ENCODE assay signal across 10 mouse cellular contexts in genomic region chr5:104003256-104003931, GRCm38 (mm10). TPM values are rescaled to one million over a fixed set of nuclear protein-coding genes. Genes with fewer than 3 reads are reported as not detected.
DNase-seq lines count a peak whose midpoint lies in the region; ATAC-seq and TF ChIP-seq lines count a peak whose summit lies in the region.
"Had no signal": no experiment of that assay in that cellular context is flagged by ENCODE, and none has a peak within 500 bp of the region (broad histone marks: within the 10 kb centered on the region; RNA-seq: fewer than 3 reads in every experiment).

No protein-coding gene starts in this region.

- TF ChIP-seq CTCF in ES-Bruce4 (IDR thresholded peaks at IDR 0.05; ENCODE audit: low read depth, low read length) = no peak
- TF ChIP-seq CTCF in heart, adult 2 months (IDR thresholded peaks at IDR 0.05) = no peak

- no peak for TF ChIP-seq EP300 in ES-Bruce4 (IDR thresholded peaks at IDR 0.05; ENCODE audit: insufficient read depth, low read depth, low read length)
- TF ChIP-seq EP300 in heart, adult 2 months (IDR thresholded peaks at IDR 0.05; ENCODE audit: insufficient read depth, low read depth, low read length) = no peak

- peak; percentile 21 for DNase-seq in embryonic facial prominence, embryonic 10.5 days (ENCODE audit: low spot score)
- DNase-seq in hindbrain, embryonic 14.5 days (ENCODE audit: low spot score) = no peak
- peak; percentile 51 for DNase-seq in lung, postnatal 25 days (ENCODE audit: low spot score)
- no peak for DNase-seq in ovary, adult 18-20 months (ENCODE audit: low spot score)
- no peak for DNase-seq in cerebellum, postnatal 14 days
- no peak for DNase-seq in heart, adult 2 months
- no peak for DNase-seq in spleen, postnatal 4 days (ENCODE audit: low spot score in 2 of 2)

- 42% methylated on average over 15 of the region's 15 CpGs for WGBS in embryonic facial prominence, embryonic 10.5 days
- 53% methylated on average over 15 of the region's 15 CpGs for WGBS in hindbrain, embryonic 14.5 days
- 67% methylated on average over 15 of the region's 15 CpGs for WGBS in heart, adult 2 months

- H3K79me2 ChIP-seq in heart, adult 2 months (replicated peaks; ENCODE audit: control insufficient read depth, insufficient read depth, low read length) = no peaks in the 10 kb centered on the region

- H3K27ac ChIP-seq in ES-Bruce4 (ENCODE audit: insufficient read depth, low read length) = peak overlapping the region; percentile 33
- peak overlapping the region; percentile 7 for H3K27ac ChIP-seq in embryonic facial prominence, embryonic 10.5 days (replicated peaks)
- no peak overlapping the region for H3K27ac ChIP-seq in hindbrain, embryonic 14.5 days
- H3K27ac ChIP-seq in heart, adult 2 months = no peak overlapping the region

- ATAC-seq in hindbrain, embryonic 14.5 days (ENCODE audit: low FRiP score) = no peak

- H3K27me3 ChIP-seq in ES-Bruce4 (ENCODE audit: control insufficient read depth, insufficient read depth, low read length, poor library complexity, severe bottlenecking) = no peaks in the 10 kb centered on the region
- H3K27me3 ChIP-seq in embryonic facial prominence, embryonic 10.5 days (replicated peaks; ENCODE audit: low read depth, poor library complexity, severe bottlenecking) = peaks cover 4% of the 10 kb centered on the region; the same call in 1 of the 2 replicates
- no peaks in the 10 kb centered on the region for H3K27me3 ChIP-seq in hindbrain, embryonic 14.5 days (ENCODE audit: control insufficient read depth, insufficient read depth, low read length)
- no peaks in the 10 kb centered on the region for H3K27me3 ChIP-seq in heart, adult 2 months (ENCODE audit: control insufficient read depth, insufficient read depth, low read length)

- H3K4me2 ChIP-seq in hindbrain, embryonic 14.5 days (replicated peaks) = peak overlapping the region; percentile 45

- H3K9ac ChIP-seq in ES-Bruce4 (ENCODE audit: low read depth, poor library complexity, severe bottlenecking) = peak overlapping the region; percentile 30; the same call in 1 of the 2 replicates
- 0 out of 2 replicates have a peak overlapping the region, but pooled peaks have one; percentile 4 for H3K9ac ChIP-seq in hindbrain, embryonic 14.5 days
- no peak overlapping the region for H3K9ac ChIP-seq in heart, adult 2 months (ENCODE audit: low read depth, low read length)

- H3K4me1 ChIP-seq in ES-Bruce4 (ENCODE audit: control insufficient read depth, insufficient read depth, low read length) = no peaks in the 10 kb centered on the region
- peaks cover 12% of the 10 kb centered on the region for H3K4me1 ChIP-seq in embryonic facial prominence, embryonic 10.5 days
- no peaks in the 10 kb centered on the region for H3K4me1 ChIP-seq in hindbrain, embryonic 14.5 days (replicated peaks; ENCODE audit: control insufficient read depth, insufficient read depth, low read length)
- H3K4me1 ChIP-seq in heart, adult 2 months (ENCODE audit: control insufficient read depth, insufficient read depth, low read length) = no peaks in the 10 kb centered on the region; the same call in none of the 2 replicates

- intact Hi-C loops in heart, adult 2 months (cut with DNase I) = loop anchor here (5.0 kb wide), 1 partner anchor 214 kb away; no protein-coding TSS in a partner anchor

- H3K4me3 ChIP-seq in ES-Bruce4 (ENCODE audit: low read depth, low read length) = peak overlapping the region; percentile 17; the same call in 1 of the 2 replicates
- peak overlapping the region; percentile 37; the same call in 1 of the 2 replicates for H3K4me3 ChIP-seq in embryonic facial prominence, embryonic 10.5 days
- peak overlapping the region; percentile 2; the same call in 1 of the 2 replicates for H3K4me3 ChIP-seq in hindbrain, embryonic 14.5 days (replicated peaks; ENCODE audit: low read length)
- no peak overlapping the region for H3K4me3 ChIP-seq in heart, adult 2 months

- no peaks in the 10 kb centered on the region for H3K9me3 ChIP-seq in ES-Bruce4 (replicated peaks; ENCODE audit: control insufficient read depth, insufficient read depth, low read length, poor library complexity, severe bottlenecking)
- no peaks in the 10 kb centered on the region for H3K9me3 ChIP-seq in embryonic facial prominence, embryonic 10.5 days
- no peaks in the 10 kb centered on the region for H3K9me3 ChIP-seq in hindbrain, embryonic 14.5 days (ENCODE audit: control insufficient read depth, low read length)

- H3K36me3 ChIP-seq in ES-Bruce4 (ENCODE audit: control insufficient read depth, insufficient read depth, low read length, poor library complexity, severe bottlenecking) = peaks cover 2% of the 10 kb centered on the region; the same call in 1 of the 2 replicates
- no peaks in the 10 kb centered on the region for H3K36me3 ChIP-seq in embryonic facial prominence, embryonic 10.5 days (replicated peaks)
- H3K36me3 ChIP-seq in hindbrain, embryonic 14.5 days (replicated peaks; ENCODE audit: control insufficient read depth, insufficient read depth) = no peaks in the 10 kb centered on the region
- H3K36me3 ChIP-seq in heart, adult 2 months (ENCODE audit: control insufficient read depth, insufficient read depth, low read length) = peaks cover 2% of the 10 kb centered on the region

- TF ChIP-seq POLR2A in ES-Bruce4 (IDR thresholded peaks at IDR 0.05; ENCODE audit: insufficient read depth, low read length) = no peak
- TF ChIP-seq POLR2A in heart, adult 2 months (IDR thresholded peaks at IDR 0.05; ENCODE audit: insufficient read depth, low read depth, low read length) = no peak

RNA-seq across cellular contexts. Expression of gene Hsd17b11, which starts 18.3 kb away (rescaled TPM):
- 22.0 and 25.3 TPM in 2 replicates for polyA plus RNA-seq in ES-Bruce4 (2011; ENCODE audit: insufficient read depth, insufficient read length, low read depth, missing spikeins)
- polyA plus RNA-seq in embryonic facial prominence, embryonic 10.5 days (2016; fragmentation: Nextera tagmentation; extraction: Ambion mirVana) = 2.1 and 2.6 TPM in 2 replicates
- 3.3 and 3.5 TPM in 2 replicates for polyA plus RNA-seq in hindbrain, embryonic 14.5 days (2014; fragmentation: Nextera tagmentation; extraction: Ambion mirVana)
- 10 to 100 TPM; 23.1 to 30.8 TPM for total RNA-seq in heart, adult 2 months (2021)
- polyA plus RNA-seq in heart, adult 2 months (2012; rRNA removed) = 14.0 and 20.6 TPM in 2 replicates

RNA-seq across cellular contexts. Expression of gene Hsd17b13, which starts 26.2 kb away (rescaled TPM):
- not detected in 2 replicates for polyA plus RNA-seq in ES-Bruce4 (2011; ENCODE audit: insufficient read depth, insufficient read length, low read depth, missing spikeins)
- polyA plus RNA-seq in embryonic facial prominence, embryonic 10.5 days (2016; fragmentation: Nextera tagmentation; extraction: Ambion mirVana) = not detected in 2 replicates
- not detected in 2 replicates for polyA plus RNA-seq in hindbrain, embryonic 14.5 days (2014; fragmentation: Nextera tagmentation; extraction: Ambion mirVana)
- total RNA-seq in heart, adult 2 months (2021) = not detected
- 0.32 TPM in 1 of 2 replicates, not detected in the other for polyA plus RNA-seq in heart, adult 2 months (2012; rRNA removed)
- total RNA-seq: heart, postnatal 25 days; layer of hippocampus, postnatal 10 days had no signal

RNA-seq across cellular contexts. Expression of gene Nudt9, which starts 42.7 kb away (rescaled TPM):
- polyA plus RNA-seq in ES-Bruce4 (2011; ENCODE audit: insufficient read depth, insufficient read length, low read depth, missing spikeins) = 32.0 and 34.2 TPM in 2 replicates
- polyA plus RNA-seq in embryonic facial prominence, embryonic 10.5 days (2016; fragmentation: Nextera tagmentation; extraction: Ambion mirVana) = 63.1 and 65.1 TPM in 2 replicates
- 63.8 and 67.2 TPM in 2 replicates for polyA plus RNA-seq in hindbrain, embryonic 14.5 days (2014; fragmentation: Nextera tagmentation; extraction: Ambion mirVana)
- total RNA-seq in heart, adult 2 months (2021) = 10 to 100 TPM; 48.3 to 59.1 TPM
- polyA plus RNA-seq in heart, adult 2 months (2012; rRNA removed) = 38.7 and 39.0 TPM in 2 replicates

Comparison
In these comparisons a context has a peak if more than half of its experiments do, and no peak if none do; other contexts are left out.
1. H3K27ac ChIP-seq: peak in ES-Bruce4 (single experiment) and embryonic facial prominence, embryonic 10.5 days (single experiment); none in hindbrain, embryonic 14.5 days (single experiment) and heart, adult 2 months (single experiment).
2. DNase-seq: peak in embryonic facial prominence, embryonic 10.5 days (single experiment) and lung, postnatal 25 days (single experiment); none in hindbrain, embryonic 14.5 days (single experiment), ovary, adult 18-20 months (single experiment), cerebellum, postnatal 14 days (0 of 2), heart, adult 2 months (0 of 2) and spleen, postnatal 4 days (0 of 2).